ENCODE assay signal across 32 mouse cellular contexts in the genomic region with DNA sequence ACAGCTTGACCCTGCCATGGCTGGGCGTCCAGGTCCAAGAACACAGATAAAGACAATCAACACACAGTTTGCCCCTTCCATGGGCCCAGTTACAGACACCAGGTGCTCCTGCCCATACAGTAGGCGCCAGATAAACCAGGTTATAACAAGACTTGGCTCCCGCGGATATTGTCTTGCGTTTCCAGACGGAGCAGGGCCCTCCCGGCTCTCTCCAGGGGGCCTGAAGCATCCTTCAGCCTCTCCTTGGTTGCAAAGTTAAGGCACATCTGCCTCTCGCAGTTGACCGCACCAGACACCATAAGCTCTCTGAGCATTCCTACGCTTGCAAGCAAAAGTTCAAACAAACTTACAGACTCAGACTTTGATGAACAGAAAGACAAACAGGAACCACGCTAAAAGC. TPM values are rescaled to one million over a fixed set of nuclear protein-coding genes. Genes with fewer than 3 reads are reported as not detected.
"Had no signal": no experiment of that assay in that cellular context is flagged by ENCODE, and none has a peak within 500 bp of the region (broad histone marks: within the 10 kb centered on the region; RNA-seq: fewer than 3 reads in every experiment).

No protein-coding gene starts in this region.

- H3K4me1 ChIP-seq: heart, embryonic 13.5 days; heart, embryonic 15.5 days; hindbrain, embryonic 10.5 days; hindbrain, embryonic 12.5 days; intestine, embryonic 15.5 days; limb, embryonic 10.5 days; limb, embryonic 12.5 days; liver, embryonic 13.5 days; liver, embryonic 15.5 days had no signal

- DNase-seq: gastrocnemius, adult 2 months; gastrocnemius, postnatal 10 days; gastrocnemius, postnatal 25 days; heart, adult 2 months; heart, postnatal 14 days; heart, postnatal 4 days; kidney, adult 18-20 months; kidney, adult 8-10 months; kidney, postnatal 14 days; kidney, postnatal 36 days; layer of hippocampus, adult 9-11 months; layer of hippocampus, postnatal 36 days; liver; liver, embryonic 13.5 days; liver, postnatal 0 days had no signal

- H3K4me3 ChIP-seq: gastrocnemius, adult 2 months; heart, adult 2 months; heart, embryonic 13.5 days; heart, embryonic 15.5 days; hindbrain, embryonic 10.5 days; hindbrain, embryonic 12.5 days; intestine, embryonic 15.5 days; limb, embryonic 10.5 days; limb, embryonic 12.5 days; liver, embryonic 13.5 days; liver, embryonic 15.5 days had no signal

- H3K9me3 ChIP-seq: heart, embryonic 15.5 days; hindbrain, embryonic 12.5 days; limb, embryonic 10.5 days; liver, embryonic 13.5 days; liver, embryonic 15.5 days had no signal

- H3K27me3 ChIP-seq: heart, embryonic 13.5 days; heart, embryonic 15.5 days; hindbrain, embryonic 12.5 days; intestine, embryonic 15.5 days; limb, embryonic 12.5 days; liver, embryonic 13.5 days; liver, embryonic 15.5 days had no signal

- ATAC-seq: hindbrain, embryonic 16.5 days; inflammation-experienced regulatory T-cells, adult 6 months; intestine, embryonic 15.5 days; intestine, postnatal 0 days; liver, postnatal 0 days had no signal

- H3K4me2 ChIP-seq: heart, embryonic 13.5 days; heart, embryonic 15.5 days; hindbrain, embryonic 12.5 days; hindbrain, embryonic 14.5 days; intestine, embryonic 15.5 days; limb, embryonic 12.5 days; liver, embryonic 13.5 days; liver, embryonic 15.5 days had no signal

- H3K27ac ChIP-seq: gastrocnemius, adult 2 months; heart, adult 2 months; heart, embryonic 13.5 days; heart, embryonic 15.5 days; hindbrain, embryonic 10.5 days; hindbrain, embryonic 12.5 days; hindbrain, embryonic 14.5 days; intestine, embryonic 15.5 days; kidney, postnatal 0 days; limb, embryonic 10.5 days; limb, embryonic 12.5 days; liver, embryonic 13.5 days; liver, embryonic 15.5 days had no signal

- H3K9ac ChIP-seq: heart, embryonic 13.5 days; heart, embryonic 15.5 days; hindbrain, embryonic 12.5 days; hindbrain, embryonic 14.5 days; intestine, embryonic 15.5 days; limb, embryonic 12.5 days; liver, embryonic 13.5 days; liver, embryonic 15.5 days; liver, postnatal 0 days had no signal

RNA-seq across cellular contexts. Expression of gene Ucma, which starts 35.1 kb away (rescaled TPM):
- total RNA-seq: gastrocnemius, adult 2 months; gastrocnemius, postnatal 25 days; granulocyte monocyte progenitor cell, adult 5-6 weeks; heart, adult 2 months; heart, postnatal 14 days; heart, postnatal 4 days had no signal
- polyA plus RNA-seq: heart, embryonic 13.5 days; heart, postnatal 0 days; hindbrain, embryonic 10.5 days; inflammation-experienced regulatory T-cells, adult 6 months; intestine, embryonic 15.5 days; intestine, postnatal 0 days; kidney, embryonic 14.5 days; kidney, postnatal 0 days; large intestine, adult 2 months; limb, embryonic 10.5 days; limb, embryonic 12.5 days; liver, embryonic 13.5 days; liver, postnatal 0 days had no signal
